ENCODE assay signal across 26 mouse cellular contexts in genomic region chr12:107457835-107458234, GRCm38 (mm10). TPM values are rescaled to one million over a fixed set of nuclear protein-coding genes. Genes with fewer than 3 reads are reported as not detected.
DNase-seq lines count a peak whose midpoint lies in the region; ATAC-seq lines count a peak whose summit lies in the region.
"Had no signal": no experiment of that assay in that cellular context is flagged by ENCODE, and none has a peak within 500 bp of the region (broad histone marks: within the 10 kb centered on the region; RNA-seq: fewer than 3 reads in every experiment).

No protein-coding gene starts in this region.

- H3K27me3 ChIP-seq in embryonic facial prominence, embryonic 14.5 days (replicated peaks; ENCODE audit: control insufficient read depth, insufficient read depth, low read length) = no peaks in the 10 kb centered on the region
- no peaks in the 10 kb centered on the region for H3K27me3 ChIP-seq in embryonic facial prominence, embryonic 10.5 days (replicated peaks; ENCODE audit: low read depth, poor library complexity, severe bottlenecking)
- no peaks in the 10 kb centered on the region for H3K27me3 ChIP-seq in heart, embryonic 16.5 days (ENCODE audit: control insufficient read depth, insufficient read depth, low read length)
- no peaks in the 10 kb centered on the region for H3K27me3 ChIP-seq in neural tube, embryonic 11.5 days (ENCODE audit: control insufficient read depth, insufficient read depth, low read length)
- H3K27me3 ChIP-seq in kidney, embryonic 15.5 days = no peaks in the 10 kb centered on the region
- H3K27me3 ChIP-seq: forebrain, embryonic 15.5 days; intestine, embryonic 15.5 days had no signal

- H3K4me1 ChIP-seq in embryonic facial prominence, embryonic 14.5 days (ENCODE audit: control insufficient read depth, insufficient read depth, low read length) = no peaks in the 10 kb centered on the region
- H3K4me1 ChIP-seq in embryonic facial prominence, embryonic 10.5 days = peaks cover 11% of the 10 kb centered on the region
- H3K4me1 ChIP-seq in heart, embryonic 16.5 days (ENCODE audit: control insufficient read depth, insufficient read depth, low read length) = no peaks in the 10 kb centered on the region
- H3K4me1 ChIP-seq in neural tube, embryonic 11.5 days (ENCODE audit: control insufficient read depth, insufficient read depth, low read length) = no peaks in the 10 kb centered on the region
- H3K4me1 ChIP-seq in kidney, embryonic 15.5 days = no peaks in the 10 kb centered on the region
- H3K4me1 ChIP-seq: forebrain, embryonic 15.5 days; intestine, embryonic 15.5 days had no signal

- no peak overlapping the region for H3K27ac ChIP-seq in embryonic facial prominence, embryonic 14.5 days (replicated peaks; ENCODE audit: low read depth, low read length)
- H3K27ac ChIP-seq in embryonic facial prominence, embryonic 10.5 days (replicated peaks) = no peak overlapping the region
- no peak overlapping the region for H3K27ac ChIP-seq in heart, embryonic 16.5 days (ENCODE audit: low read length)
- no peak overlapping the region for H3K27ac ChIP-seq in neural tube, embryonic 11.5 days (ENCODE audit: low read depth, low read length)
- H3K27ac ChIP-seq in kidney, embryonic 15.5 days = no peak overlapping the region
- H3K27ac ChIP-seq: forebrain, embryonic 15.5 days; hindbrain, embryonic 14.5 days; intestine, embryonic 15.5 days had no signal

- no peaks in the 10 kb centered on the region for H3K9me3 ChIP-seq in embryonic facial prominence, embryonic 14.5 days (ENCODE audit: control insufficient read depth, low read length)
- H3K9me3 ChIP-seq in embryonic facial prominence, embryonic 10.5 days = no peaks in the 10 kb centered on the region
- H3K9me3 ChIP-seq in heart, embryonic 16.5 days (replicated peaks; ENCODE audit: control insufficient read depth, low read length) = no peaks in the 10 kb centered on the region
- no peaks in the 10 kb centered on the region for H3K9me3 ChIP-seq in neural tube, embryonic 11.5 days (ENCODE audit: control insufficient read depth, low read length)
- H3K9me3 ChIP-seq in kidney, embryonic 15.5 days (replicated peaks) = no peaks in the 10 kb centered on the region
- H3K9me3 ChIP-seq: forebrain, embryonic 15.5 days; intestine, embryonic 15.5 days had no signal

- ATAC-seq in embryonic facial prominence, embryonic 14.5 days (ENCODE audit: low read depth) = 0 out of 2 replicates have a peak, but pooled peaks have one; percentile 55
- no peak for ATAC-seq in heart, embryonic 16.5 days (replicated peaks; ENCODE audit: extremely low read depth, insufficient read depth, low FRiP score)
- ATAC-seq in neural tube, embryonic 11.5 days (ENCODE audit: insufficient read depth, low FRiP score, low TSS enrichment) = no peak
- no peak for ATAC-seq in kidney, embryonic 15.5 days (replicated peaks; ENCODE audit: low FRiP score)
- ATAC-seq: forebrain, embryonic 15.5 days; intestine, embryonic 15.5 days had no signal

- 56% methylated on average over 9 of the region's 9 CpGs for WGBS in embryonic facial prominence, embryonic 14.5 days
- 78% methylated on average over 9 of the region's 9 CpGs for WGBS in embryonic facial prominence, embryonic 10.5 days
- WGBS in heart, embryonic 16.5 days = 38% methylated on average over 9 of the region's 9 CpGs
- WGBS in neural tube, embryonic 11.5 days = 46% methylated on average over 9 of the region's 9 CpGs
- WGBS in kidney, embryonic 15.5 days = 47% methylated on average over 9 of the region's 9 CpGs

- no peak overlapping the region for H3K9ac ChIP-seq in embryonic facial prominence, embryonic 14.5 days (ENCODE audit: low read depth, low read length)
- no peak overlapping the region for H3K9ac ChIP-seq in heart, embryonic 16.5 days (ENCODE audit: low read length)
- H3K9ac ChIP-seq in neural tube, embryonic 11.5 days (ENCODE audit: low read length) = no peak overlapping the region
- H3K9ac ChIP-seq in kidney, embryonic 15.5 days = no peak overlapping the region
- H3K9ac ChIP-seq: forebrain, embryonic 15.5 days; hindbrain, embryonic 14.5 days; intestine, embryonic 15.5 days had no signal

- H3K4me2 ChIP-seq in embryonic facial prominence, embryonic 14.5 days (ENCODE audit: low read depth, low read length) = no peak overlapping the region
- 0 out of 2 replicates have a peak overlapping the region, but pooled peaks have one; percentile 14 for H3K4me2 ChIP-seq in heart, embryonic 16.5 days (ENCODE audit: low read depth, low read length)
- no peak overlapping the region for H3K4me2 ChIP-seq in neural tube, embryonic 11.5 days (ENCODE audit: low read depth)
- no peak overlapping the region for H3K4me2 ChIP-seq in kidney, embryonic 15.5 days
- H3K4me2 ChIP-seq: forebrain, embryonic 15.5 days; heart, embryonic 11.5 days; hindbrain, embryonic 14.5 days; intestine, embryonic 15.5 days had no signal

- H3K4me3 ChIP-seq in embryonic facial prominence, embryonic 14.5 days (ENCODE audit: low read depth, low read length) = no peak overlapping the region
- H3K4me3 ChIP-seq in embryonic facial prominence, embryonic 10.5 days = no peak overlapping the region
- H3K4me3 ChIP-seq in heart, embryonic 16.5 days (ENCODE audit: low read length) = no peak overlapping the region
- no peak overlapping the region for H3K4me3 ChIP-seq in neural tube, embryonic 11.5 days (ENCODE audit: low read depth, low read length)
- no peak overlapping the region for H3K4me3 ChIP-seq in kidney, embryonic 15.5 days (replicated peaks)
- H3K4me3 ChIP-seq: forebrain, embryonic 15.5 days; intestine, embryonic 15.5 days had no signal

- intact Hi-C loops in heart, postnatal 14 days (cut with DNase I) = no loop called here

- H3K36me3 ChIP-seq in embryonic facial prominence, embryonic 14.5 days (ENCODE audit: control insufficient read depth, insufficient read depth, low read length) = no peaks in the 10 kb centered on the region
- no peaks in the 10 kb centered on the region for H3K36me3 ChIP-seq in embryonic facial prominence, embryonic 10.5 days (replicated peaks)
- no peaks in the 10 kb centered on the region for H3K36me3 ChIP-seq in heart, embryonic 16.5 days (ENCODE audit: control insufficient read depth, insufficient read depth)
- no peaks in the 10 kb centered on the region for H3K36me3 ChIP-seq in neural tube, embryonic 11.5 days (ENCODE audit: control insufficient read depth, insufficient read depth, low read length)
- H3K36me3 ChIP-seq in kidney, embryonic 15.5 days = no peaks in the 10 kb centered on the region
- H3K36me3 ChIP-seq: forebrain, embryonic 15.5 days; intestine, embryonic 15.5 days had no signal

- DNase-seq in embryonic facial prominence, embryonic 14.5 days (ENCODE audit: low spot score) = peak; percentile 52
- no peak for DNase-seq in embryonic facial prominence, embryonic 10.5 days (ENCODE audit: low spot score)
- DNase-seq in heart, postnatal 14 days = no peak
- DNase-seq in neural tube, embryonic 11.5 days (ENCODE audit: low spot score) = peak; percentile 28
- DNase-seq in neural tube, embryonic 10.5 days (ENCODE audit: extremely low spot score, low spot score) = no peak
- DNase-seq: adrenal gland, postnatal 10 days; cerebellum, adult 11 months; cerebellum, adult 8-10 months; cerebellum, postnatal 14 days; gastrocnemius, postnatal 10 days; heart, adult 18-20 months; heart, postnatal 10 days had no signal

RNA-seq across cellular contexts. Expression of gene 3110018I06Rik, which starts 30.6 kb away (rescaled TPM):
- polyA plus RNA-seq in embryonic facial prominence, embryonic 14.5 days (2014; fragmentation: Nextera tagmentation; extraction: Ambion mirVana) = not detected in 2 replicates
- polyA plus RNA-seq in embryonic facial prominence, embryonic 10.5 days (2016; fragmentation: Nextera tagmentation; extraction: Ambion mirVana) = not detected in 2 replicates
- not detected in 2 replicates for polyA plus RNA-seq in heart, embryonic 16.5 days (2015; fragmentation: Nextera tagmentation; extraction: Ambion mirVana)
- not detected for total RNA-seq in heart, postnatal 14 days (2021)
- not detected in 2 replicates for polyA plus RNA-seq in neural tube, embryonic 11.5 days (2014; fragmentation: Nextera tagmentation; extraction: Ambion mirVana)
- polyA plus RNA-seq in kidney, embryonic 15.5 days (2015; fragmentation: Nextera tagmentation; extraction: Ambion mirVana) = not detected in 2 replicates
- total RNA-seq: adrenal gland, postnatal 10 days; adrenal gland, postnatal 4 days; common myeloid progenitor, adult 5-6 weeks; gastrocnemius, postnatal 10 days; gastrocnemius, postnatal 4 days; heart, adult 18-20 months; heart, postnatal 10 days; MEL had no signal
- polyA plus RNA-seq: brain, embryonic 14.5 days; C2C12; forebrain, embryonic 11.5 days; forebrain, embryonic 15.5 days; frontal cortex, adult 2 months; heart, embryonic 11.5 days; hindbrain, embryonic 14.5 days; intestine, embryonic 15.5 days had no signal

Comparison
In these comparisons a context has a peak if more than half of its experiments do, and no peak if none do; other contexts are left out.
1. DNase-seq: peak in embryonic facial prominence, embryonic 14.5 days (single experiment) and neural tube, embryonic 11.5 days (single experiment); none in embryonic facial prominence, embryonic 10.5 days (single experiment), heart, postnatal 14 days (0 of 2) and neural tube, embryonic 10.5 days (single experiment).